Mouse (Mus musculus) cortical plate, adult 2 months (tissue): ENCODE results near the gene Irx3. TPM values are rescaled to one million over a fixed set of nuclear protein-coding genes. Genes with fewer than 3 reads are reported as not detected.
A peak's percentile ranks its signal among the peaks of the same experiment; 100 is the strongest.

Experiments
- H3K27ac ChIP-seq: fragments of 200-500 bp; 2 replicates; pipeline ENCODE4 v1.5.1; 2012; ENCODE audit warnings: low read length, control low read depth, inconsistent platforms; ENCODE audit not compliant: insufficient read depth
- H3K4me1 ChIP-seq: fragments of 200-500 bp; 2 replicates; pipeline ENCODE4 v1.6.1; 2011; ENCODE audit warnings: low read length; ENCODE audit not compliant: control insufficient read depth, insufficient read depth
- H3K4me3 ChIP-seq: fragments of 200-500 bp; 2 replicates; pipeline ENCODE4 v1.5.1; 2011; ENCODE audit warnings: mild to moderate bottlenecking, low read length, control low read depth; ENCODE audit not compliant: insufficient read depth
- CTCF ChIP-seq: fragments of 200-500 bp; IDR thresholded peaks from 2 replicates; pipeline ENCODE4 v1.5.1; 2011; ENCODE audit warnings: mild to moderate bottlenecking, control low read depth, low read length; ENCODE audit not compliant: insufficient read depth; ENCODE audit errors: extremely low read depth
- POLR2A ChIP-seq: fragments of 200-500 bp; IDR thresholded peaks from 2 replicates; pipeline ENCODE4 v1.6.1; 2011; ENCODE audit warnings: mild to moderate bottlenecking, low read length, control low read depth; ENCODE audit not compliant: insufficient read depth; ENCODE audit errors: extremely low read depth
- polyA plus RNA-seq: library from polyadenylated mRNA; depleted of rRNA; stranded (reverse); fragments of >200 nt; gene quantifications from 2 replicates; pipeline ENCODE4 v1.2.3, GENCODE M21; 2012; rRNA removed

The Irx3 gene
- 0.15 TPM in 2 replicates for polyA plus RNA-seq

GRCm38 (mm10) chr8:91801839-91802238 is at the start of gene Irx3:
Gene Irx3 (minus strand): TSS chr8:91802067.
- Histone ChIP-seq H3K4me3 (peak within 1 kb of the TSS; percentile 17; the same call in 1 of the 2 replicates), H3K27ac (no peak within 1 kb of the TSS), H3K4me1 (no peaks in the 10 kb centered on the region)
- TF ChIP-seq POLR2A (no peak), CTCF (no peak)

- Histone ChIP-seq H3K4me3 (no peak overlapping the region), H3K4me1 (no peaks in the 10 kb centered on the region), H3K27ac (no peak overlapping the region)
- TF ChIP-seq CTCF (no peak), POLR2A (no peak)
Measured at GRCm38 (mm10) chr8:91851359-91851758, 49.5 kb upstream of the Irx3 start.

- TF ChIP-seq CTCF: no peak
- TF ChIP-seq POLR2A: no peak
- H3K4me3 ChIP-seq: no peak overlapping the region
- H3K4me1 ChIP-seq: no peaks in the 10 kb centered on the region
- no peak overlapping the region for H3K27ac ChIP-seq
Measured at GRCm38 (mm10) chr8:91849984-91850383, 48.1 kb upstream of the Irx3 start.

GRCm38 (mm10) chr8:91849529-91849928 is 47.7 kb upstream of the Irx3 start:
- no peak overlapping the region for H3K27ac ChIP-seq
- H3K4me3 ChIP-seq: no peak overlapping the region
- TF ChIP-seq CTCF: no peak
- no peak for TF ChIP-seq POLR2A
- H3K4me1 ChIP-seq: no peaks in the 10 kb centered on the region

GRCm38 (mm10) chr8:91845641-91846040 is 43.8 kb upstream of the Irx3 start:
- H3K4me3 ChIP-seq: no peak overlapping the region
- TF ChIP-seq CTCF (no peak), POLR2A (no peak)
- H3K27ac ChIP-seq: no peak overlapping the region
- H3K4me1 ChIP-seq: no peaks in the 10 kb centered on the region

GRCm38 (mm10) chr8:91837131-91837530 is 35.3 kb upstream of the Irx3 start:
- H3K4me3 ChIP-seq: no peak overlapping the region
- no peaks in the 10 kb centered on the region for H3K4me1 ChIP-seq
- TF ChIP-seq CTCF (no peak), POLR2A (no peak)
- H3K27ac ChIP-seq: no peak overlapping the region

- TF ChIP-seq POLR2A (no peak), CTCF (no peak)
- no peak overlapping the region for H3K27ac ChIP-seq
- H3K4me1 ChIP-seq: no peaks in the 10 kb centered on the region
- H3K4me3 ChIP-seq: no peak overlapping the region
Measured at GRCm38 (mm10) chr8:91836685-91837084, 34.8 kb upstream of the Irx3 start.

- no peak for TF ChIP-seq POLR2A
- TF ChIP-seq CTCF: no peak
Measured at GRCm38 (mm10) chr8:91827661-91828060, 25.8 kb upstream of the Irx3 start.

GRCm38 (mm10) chr8:91827192-91827591 is 25.3 kb upstream of the Irx3 start:
- TF ChIP-seq POLR2A: no peak
- TF ChIP-seq CTCF: no peak
- Histone ChIP-seq H3K4me1 (no peaks in the 10 kb centered on the region), H3K27ac (no peak overlapping the region), H3K4me3 (no peak overlapping the region)

More at GRCm38 (mm10) chr8:91827661-91828060, 25.8 kb upstream of the Irx3 start:
- Histone ChIP-seq H3K4me3 (no peak overlapping the region), H3K4me1 (no peaks in the 10 kb centered on the region), H3K27ac (no peak overlapping the region)

GRCm38 (mm10) chr8:91823357-91823756 is 21.5 kb upstream of the Irx3 start:
- Histone ChIP-seq H3K4me3 (no peak overlapping the region), H3K4me1 (no peaks in the 10 kb centered on the region), H3K27ac (no peak overlapping the region)
- no peak for TF ChIP-seq POLR2A
- no peak for TF ChIP-seq CTCF
